Mouse (Mus musculus) cerebellum, adult 2 months (tissue): Measurements from ENCODE around the gene Trp53bp2. TPM values are rescaled to one million over a fixed set of nuclear protein-coding genes. Genes with fewer than 3 reads are reported as not detected.

Experiments used
- DNase-seq, 2 experiments: peaks; one replicate each; pipeline ENCODE4 v3.0.0; 2021
- H3K27ac ChIP-seq: fragments of 200-500 bp; 2 replicates; pipeline ENCODE4 v1.5.1; 2012; ENCODE audit warnings: low read length, control low read depth, inconsistent platforms; ENCODE audit not compliant: insufficient read depth
- H3K27me3 ChIP-seq: fragments of 200-500 bp; 2 replicates; pipeline ENCODE4 v1.6.1; 2012; ENCODE audit warnings: inconsistent platforms, mild to moderate bottlenecking, low read length, moderate library complexity; ENCODE audit not compliant: control insufficient read depth, insufficient read depth
- H3K4me1 ChIP-seq: fragments of 200-500 bp; 2 replicates; pipeline ENCODE4 v1.6.1; 2011; ENCODE audit warnings: low read length; ENCODE audit not compliant: control insufficient read depth, insufficient read depth
- H3K4me3 ChIP-seq: fragments of 200-500 bp; replicated peaks from 2 replicates; pipeline ENCODE3; 2011; ENCODE audit warnings: mild to moderate bottlenecking, low read depth, low read length, control low read depth; ENCODE audit not compliant: insufficient read depth
- CTCF ChIP-seq: fragments of 200-500 bp; IDR thresholded peaks from 2 replicates; pipeline ENCODE4 v1.5.1; 2011; ENCODE audit warnings: low read depth, mild to moderate bottlenecking, control low read depth, low read length, moderate library complexity, borderline replicate concordance; ENCODE audit not compliant: insufficient read depth
- POLR2A ChIP-seq: fragments of 200-500 bp; IDR thresholded peaks from 2 replicates; pipeline ENCODE4 v1.6.1; 2011; ENCODE audit warnings: low read length, control low read depth, borderline replicate concordance; ENCODE audit not compliant: insufficient read depth
- WGBS: fragments of 180-500 bp; shearing (Covaris S2); methylation state at CpG from one replicate; pipeline ENCODE4 v1.1.7; 2018; 5-methylcytosine and 5-hydroxymethylcytosine counted together
- polyA plus RNA-seq: library from polyadenylated mRNA; depleted of rRNA; stranded (reverse); fragments of >200 nt; gene quantifications from 2 replicates; pipeline ENCODE4 v1.2.3, GENCODE M21; 2012

Trp53bp2 gene
- polyA plus RNA-seq, 1 experiment, result 21.1 TPM

DNA sequence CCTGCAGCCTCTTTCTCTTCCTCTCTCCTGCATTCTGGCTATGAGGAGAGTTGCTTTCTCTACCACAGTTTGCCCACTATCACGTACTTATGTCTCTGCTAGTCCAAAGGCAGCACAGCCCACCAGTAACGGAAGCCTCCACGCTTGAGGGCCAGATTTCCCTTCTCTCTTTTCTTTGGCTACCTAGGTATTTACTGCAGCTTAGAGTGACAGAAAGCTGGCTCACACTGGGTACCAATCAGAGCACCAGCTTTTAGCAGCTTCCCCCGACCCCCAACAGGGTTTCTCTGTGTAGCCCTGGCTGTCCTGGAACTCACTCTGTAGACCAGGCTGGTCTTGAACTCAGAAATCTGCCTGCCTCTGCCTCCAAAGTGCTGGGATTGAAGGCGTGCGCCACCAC, 31.5 kb upstream of the Trp53bp2 start:
- Histone ChIP-seq H3K27ac (no peak overlapping the region), H3K4me1 (peaks cover 8% of the 10 kb centered on the region), H3K4me3 (no peak overlapping the region), H3K27me3 (no peaks in the 10 kb centered on the region)
- WGBS, result 88% methylated on average over 6 of the region's 6 CpGs
- no peak for DNase-seq
- TF ChIP-seq POLR2A (no peak), CTCF (no peak)

DNA sequence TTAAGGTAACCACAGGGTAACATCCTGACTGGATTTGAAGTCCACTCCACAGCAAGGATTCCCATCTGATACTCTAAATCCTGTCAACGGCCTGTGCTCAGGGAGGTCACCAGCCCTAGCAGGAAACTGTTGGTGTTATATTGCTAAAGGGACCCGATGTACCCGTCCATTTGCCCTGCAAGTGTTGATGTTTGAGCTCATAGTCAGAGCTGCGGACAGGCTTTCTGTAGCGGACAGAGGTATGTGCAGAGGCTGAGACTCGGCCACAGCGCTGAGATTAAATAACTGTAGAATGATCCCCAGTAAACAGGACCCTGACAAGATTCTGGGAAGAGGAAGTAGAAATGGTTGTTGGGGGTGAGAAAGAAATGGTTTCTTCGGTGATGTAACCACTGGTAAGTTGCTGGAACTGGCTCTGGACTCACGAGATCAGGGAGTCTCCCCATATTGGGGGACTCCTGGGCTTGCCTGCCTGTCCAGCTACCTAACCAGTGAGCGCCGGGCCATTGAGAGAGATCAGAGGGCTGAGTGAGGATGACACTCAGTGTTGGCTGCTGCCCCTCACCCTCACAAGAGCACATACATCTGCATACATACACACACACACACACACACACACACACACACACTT, 30.7 kb upstream of the Trp53bp2 start:
- Histone ChIP-seq H3K4me3 (no peak overlapping the region), H3K27ac (no peak overlapping the region), H3K27me3 (no peaks in the 10 kb centered on the region), H3K4me1 (peaks cover 8% of the 10 kb centered on the region)
- DNase-seq, result no peak
- WGBS, result 97% methylated on average over 11 of the region's 11 CpGs
- TF ChIP-seq CTCF (no peak), POLR2A (no peak)

DNA sequence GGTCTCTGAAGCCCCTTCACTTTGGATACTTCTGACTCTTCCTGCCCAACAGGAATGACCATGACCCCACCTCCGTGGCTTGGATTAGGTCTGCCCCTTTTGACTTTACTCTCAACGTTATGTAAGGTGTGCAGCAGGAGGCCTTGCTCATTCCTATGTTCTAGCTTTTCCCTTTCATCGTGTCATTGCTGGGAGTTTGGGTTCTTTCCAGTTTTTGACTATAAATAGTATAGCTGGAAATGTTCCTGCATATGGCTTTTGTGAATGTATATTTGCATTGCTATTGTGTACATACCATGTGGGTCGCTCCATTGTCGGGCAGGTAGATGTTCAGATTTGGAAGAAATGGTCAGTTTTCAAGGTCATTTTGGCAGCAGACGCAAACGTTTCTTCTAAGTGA, 30.1 kb upstream of the Trp53bp2 start:
- peaks cover 8% of the 10 kb centered on the region for H3K4me1 ChIP-seq
- no peak overlapping the region for H3K27ac ChIP-seq
- TF ChIP-seq CTCF, result no peak
- TF ChIP-seq POLR2A, result no peak
- no peak overlapping the region for H3K4me3 ChIP-seq
- WGBS, result 55% methylated on average over 7 of the region's 7 CpGs
- DNase-seq, result peak in 1 of 2 experiments; percentile 16
- H3K27me3 ChIP-seq, result no peaks in the 10 kb centered on the region

GRCm38 (mm10) chr1:182380683-182381082, 28.3 kb upstream of the Trp53bp2 start:
- Histone ChIP-seq H3K27ac (no peak overlapping the region), H3K4me1 (peaks cover 2% of the 10 kb centered on the region), H3K4me3 (no peak overlapping the region), H3K27me3 (no peaks in the 10 kb centered on the region)
- TF ChIP-seq CTCF, result no peak
- TF ChIP-seq POLR2A, result no peak
- WGBS, result 57% methylated on average over 7 of the region's 7 CpGs
- DNase-seq, result no peak

GRCm38 (mm10) chr1:182381327-182381726, 27.6 kb upstream of the Trp53bp2 start:
- no peak for DNase-seq
- Histone ChIP-seq H3K27me3 (no peaks in the 10 kb centered on the region), H3K27ac (no peak overlapping the region), H3K4me3 (no peak overlapping the region), H3K4me1 (no peaks in the 10 kb centered on the region)
- no peak for TF ChIP-seq POLR2A
- no peak for TF ChIP-seq CTCF
- 87% methylated on average over 3 of the region's 3 CpGs for WGBS

GRCm38 (mm10) chr1:182383096-182383495, 25.9 kb upstream of the Trp53bp2 start:
- Histone ChIP-seq H3K27ac (no peak overlapping the region), H3K4me3 (no peak overlapping the region), H3K27me3 (no peaks in the 10 kb centered on the region), H3K4me1 (no peaks in the 10 kb centered on the region)
- DNase-seq, result no peak
- no peak for TF ChIP-seq POLR2A
- no peak for TF ChIP-seq CTCF
- WGBS, result 53% methylated on average over 9 of the region's 9 CpGs

DNA sequence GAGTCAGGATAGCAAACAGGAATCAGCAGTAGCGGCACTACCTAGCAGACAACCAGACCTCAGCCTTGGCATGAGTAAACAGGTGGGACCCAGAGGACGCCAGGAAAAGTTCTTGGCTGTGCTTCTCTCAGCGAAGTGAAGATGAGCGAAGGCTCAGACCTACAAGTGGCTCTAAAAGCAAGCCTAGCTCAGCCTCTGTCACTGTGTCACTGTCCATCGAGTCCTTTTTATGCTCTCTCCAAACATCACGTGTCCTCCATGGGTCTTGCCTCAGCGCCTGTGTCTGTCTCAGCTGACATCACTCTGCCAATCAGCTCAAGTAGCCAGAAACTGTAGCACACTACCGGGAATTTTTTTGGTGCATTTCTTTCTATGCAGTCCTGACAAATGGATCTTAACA, 22.5 kb upstream of the Trp53bp2 start:
- TF ChIP-seq POLR2A (no peak), CTCF (no peak)
- 89% methylated on average over 8 of the region's 8 CpGs for WGBS

GRCm38 (mm10) chr1:182388729-182389128, 20.2 kb upstream of the Trp53bp2 start:
- H3K4me1 ChIP-seq, result no peaks in the 10 kb centered on the region
- no peak overlapping the region for H3K4me3 ChIP-seq
- H3K27ac ChIP-seq, result no peak overlapping the region
- DNase-seq, result no peak
- H3K27me3 ChIP-seq, result no peaks in the 10 kb centered on the region
- TF ChIP-seq POLR2A (no peak), CTCF (no peak)
- 20% methylated on average over 4 of the region's 4 CpGs for WGBS

More for the DNA sequence above, 22.5 kb upstream of the Trp53bp2 start:
- H3K4me3 ChIP-seq, result no peak overlapping the region
- H3K27me3 ChIP-seq, result no peaks in the 10 kb centered on the region
- no peak for DNase-seq
- no peaks in the 10 kb centered on the region for H3K4me1 ChIP-seq
- no peak overlapping the region for H3K27ac ChIP-seq
